Mouse (Mus musculus): Measurements from ENCODE around the gene Ppm1g.

DNA sequence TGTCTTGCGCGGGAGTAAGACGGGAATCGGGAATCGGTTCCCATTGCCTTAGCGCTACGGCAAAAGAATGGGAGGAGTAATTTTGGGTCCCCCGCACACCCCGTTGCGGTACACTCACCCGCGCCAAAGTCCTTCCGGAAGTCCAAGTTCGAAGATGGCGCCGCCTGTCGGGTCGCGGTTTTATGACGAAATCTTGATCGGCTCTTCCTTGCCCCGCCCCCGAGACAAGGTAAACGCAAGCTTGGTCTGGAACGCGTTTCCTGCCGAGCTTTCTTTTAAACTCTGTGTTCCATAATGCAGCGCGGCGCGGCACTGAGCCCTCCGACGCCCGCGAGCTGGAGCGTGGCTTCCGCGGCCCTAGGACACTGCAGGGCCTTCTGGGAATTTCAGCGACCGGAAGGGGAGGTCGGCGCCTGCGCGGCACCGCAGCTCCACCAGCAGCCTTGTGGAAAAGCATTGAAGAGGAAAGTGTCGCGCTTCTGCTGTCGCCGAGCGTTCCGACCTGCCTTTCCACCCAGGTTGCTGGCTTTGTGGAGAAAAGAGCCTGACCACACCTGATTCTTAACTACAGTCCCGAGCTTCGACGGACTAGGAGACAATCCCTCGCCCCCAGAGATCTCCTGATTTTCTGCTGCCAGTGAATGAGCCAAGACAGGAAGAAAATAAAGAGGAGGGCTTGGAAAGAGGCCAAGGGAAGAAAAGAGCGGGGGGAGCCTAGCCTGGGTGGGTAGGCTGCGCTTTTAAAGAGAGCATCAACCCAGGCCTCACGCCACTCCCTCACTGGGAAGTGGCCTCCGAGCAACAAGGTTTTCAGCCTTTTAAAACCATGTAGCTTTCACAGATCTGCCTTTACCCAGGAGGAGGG is 40.5 kb downstream of the Ppm1g start, which contains the start of the genes Gm29609 and Gtf3c2:
- TF ChIP-seq CTCF (IDR thresholded peaks at IDR 0.05; ENCODE audit: low read depth) (peak; percentile 27; the same call in 1 of the 2 replicates), EP300 (IDR thresholded peaks at IDR 0.05; ENCODE audit: low read depth) (peak; percentile 60; the same call in 1 of the 2 replicates)

All from liver, postnatal 0 days (tissue).